Mouse (Mus musculus) CD4-positive, CD25-positive, alpha-beta regulatory T cell, adult 2 months (primary cell): ENCODE results near the gene Gata3.

ENCODE experiments used
- DNase-seq: peaks from one replicate; pipeline ENCODE4 v3.0.0-alpha.2; 2012; ENCODE audit warnings: low read depth, low spot score

Gata3 gene

GRCm38 (mm10) chr2:9872682-9873081 lies 17.2 kb downstream of the Gata3 start:
- DNase-seq, result peak; percentile 65

GRCm38 (mm10) chr2:9871798-9872197 lies 18.0 kb downstream of the Gata3 start:
- no peak for DNase-seq

GRCm38 (mm10) chr2:9871141-9871716 lies 18.6 kb downstream of the Gata3 start:
- DNase-seq, result peak; percentile 69

- DNase-seq, result peak; percentile 71
Measured at GRCm38 (mm10) chr2:9867092-9867825, 22.6 kb downstream of the Gata3 start.

- no peak for DNase-seq
Measured at GRCm38 (mm10) chr2:9860698-9861097, 29.1 kb downstream of the Gata3 start.

GRCm38 (mm10) chr2:9855861-9856260 lies 34.0 kb downstream of the Gata3 start:
- no peak for DNase-seq

GRCm38 (mm10) chr2:9852851-9853576 lies 36.8 kb downstream of the Gata3 start:
- no peak for DNase-seq

GRCm38 (mm10) chr2:9835195-9835594 lies 54.6 kb downstream of the Gata3 start:
- DNase-seq, result no peak

GRCm38 (mm10) chr2:9833712-9834111 lies 56.1 kb downstream of the Gata3 start:
- no peak for DNase-seq

- no peak for DNase-seq
Measured at GRCm38 (mm10) chr2:9827624-9828023, 62.2 kb downstream of the Gata3 start.

- DNase-seq, result no peak
Measured at GRCm38 (mm10) chr2:9820611-9821010, 69.2 kb downstream of the Gata3 start.

- no peak for DNase-seq
Measured at GRCm38 (mm10) chr2:9818177-9818785, 71.6 kb downstream of the Gata3 start.
